Mouse (Mus musculus): ENCODE results near the gene Pygo2. TPM values are rescaled to one million over a fixed set of nuclear protein-coding genes. Genes with fewer than 3 reads are reported as not detected.

Gene Pygo2
- 35.5 and 37.7 TPM in 2 replicates for polyA plus RNA-seq (2014; fragmentation: Nextera tagmentation; extraction: Ambion mirVana)

GRCm38 (mm10) chr3:89430171-89431159 is at the start of gene Pygo2:
Gene Pygo2 (plus strand): TSS chr3:89430214.
- Histone ChIP-seq H3K27me3 (replicated peaks; ENCODE audit: control insufficient read depth, insufficient read depth, low read length) (no peaks in the 10 kb centered on the region), H3K4me1 (replicated peaks; ENCODE audit: control insufficient read depth, insufficient read depth, low read length) (peaks cover 22% of the 10 kb centered on the region), H3K4me2 (peak within 1 kb of the TSS; percentile 78), H3K9ac (ENCODE audit: low read depth, low read length) (peak within 1 kb of the TSS; percentile 92), H3K4me3 (ENCODE audit: low read depth, low read length) (peak within 1 kb of the TSS; percentile 100), H3K36me3 (ENCODE audit: control insufficient read depth, insufficient read depth, low read length) (peaks cover 31% of the 10 kb centered on the region), H3K9me3 (ENCODE audit: control insufficient read depth, low read length) (no peaks in the 10 kb centered on the region), H3K27ac (ENCODE audit: low read depth, low read length) (peak within 1 kb of the TSS; percentile 90)
- DNase-seq (ENCODE audit: low spot score) (peak; percentile 93), ATAC-seq (replicated peaks; ENCODE audit: low FRiP score) (peak; percentile 97)
- 1% methylated on average over 64 of the region's 68 CpGs for WGBS

GRCm38 (mm10) chr3:89380291-89380690 is 49.7 kb upstream of the Pygo2 start:
- Histone ChIP-seq H3K27ac (ENCODE audit: low read depth, low read length) (no peak overlapping the region), H3K36me3 (ENCODE audit: control insufficient read depth, insufficient read depth, low read length) (peaks cover 2% of the 10 kb centered on the region; the same call in 1 of the 2 replicates), H3K4me1 (replicated peaks; ENCODE audit: control insufficient read depth, insufficient read depth, low read length) (peaks cover 9% of the 10 kb centered on the region), H3K27me3 (replicated peaks; ENCODE audit: control insufficient read depth, insufficient read depth, low read length) (no peaks in the 10 kb centered on the region), H3K9me3 (ENCODE audit: control insufficient read depth, low read length) (no peaks in the 10 kb centered on the region), H3K4me3 (ENCODE audit: low read depth, low read length) (no peak overlapping the region), H3K4me2 (no peak overlapping the region), H3K9ac (ENCODE audit: low read depth, low read length) (no peak overlapping the region)
- WGBS, result 92% methylated on average over 14 of the region's 14 CpGs
- ATAC-seq (replicated peaks; ENCODE audit: low FRiP score) (no peak), DNase-seq (ENCODE audit: low spot score) (no peak)

GRCm38 (mm10) chr3:89380711-89381110 is 49.3 kb upstream of the Pygo2 start:
- ATAC-seq (replicated peaks; ENCODE audit: low FRiP score) (no peak), DNase-seq (ENCODE audit: low spot score) (no peak)
- peaks cover 2% of the 10 kb centered on the region; the same call in 1 of the 2 replicates for H3K36me3 ChIP-seq (ENCODE audit: control insufficient read depth, insufficient read depth, low read length)
- no peak overlapping the region for H3K27ac ChIP-seq (ENCODE audit: low read depth, low read length)
- 90% methylated on average over 18 of the region's 18 CpGs for WGBS
- H3K4me1 ChIP-seq (replicated peaks; ENCODE audit: control insufficient read depth, insufficient read depth, low read length), result peaks cover 12% of the 10 kb centered on the region
- no peak overlapping the region for H3K4me3 ChIP-seq (ENCODE audit: low read depth, low read length)
- no peaks in the 10 kb centered on the region for H3K27me3 ChIP-seq (replicated peaks; ENCODE audit: control insufficient read depth, insufficient read depth, low read length)
- no peak overlapping the region for H3K9ac ChIP-seq (ENCODE audit: low read depth, low read length)
- H3K9me3 ChIP-seq (ENCODE audit: control insufficient read depth, low read length), result no peaks in the 10 kb centered on the region
- no peak overlapping the region for H3K4me2 ChIP-seq

- Histone ChIP-seq H3K36me3 (ENCODE audit: control insufficient read depth, insufficient read depth, low read length) (peaks cover 2% of the 10 kb centered on the region; the same call in 1 of the 2 replicates), H3K27ac (ENCODE audit: low read depth, low read length) (no peak overlapping the region), H3K4me1 (replicated peaks; ENCODE audit: control insufficient read depth, insufficient read depth, low read length) (peaks cover 16% of the 10 kb centered on the region), H3K9ac (ENCODE audit: low read depth, low read length) (no peak overlapping the region), H3K4me3 (ENCODE audit: low read depth, low read length) (no peak overlapping the region), H3K9me3 (ENCODE audit: control insufficient read depth, low read length) (no peaks in the 10 kb centered on the region), H3K4me2 (no peak overlapping the region), H3K27me3 (replicated peaks; ENCODE audit: control insufficient read depth, insufficient read depth, low read length) (no peaks in the 10 kb centered on the region)
- 89% methylated on average over 11 of the region's 11 CpGs for WGBS
- ATAC-seq (replicated peaks; ENCODE audit: low FRiP score), result no peak
- DNase-seq (ENCODE audit: low spot score), result no peak
Measured at GRCm38 (mm10) chr3:89381233-89381632, 48.8 kb upstream of the Pygo2 start.

GRCm38 (mm10) chr3:89382033-89382882 is 47.8 kb upstream of the Pygo2 start:
- Histone ChIP-seq H3K27ac (ENCODE audit: low read depth, low read length) (no peak overlapping the region), H3K4me2 (no peak overlapping the region), H3K36me3 (ENCODE audit: control insufficient read depth, insufficient read depth, low read length) (peaks cover 2% of the 10 kb centered on the region; the same call in 1 of the 2 replicates), H3K9me3 (ENCODE audit: control insufficient read depth, low read length) (no peaks in the 10 kb centered on the region), H3K9ac (ENCODE audit: low read depth, low read length) (no peak overlapping the region), H3K27me3 (replicated peaks; ENCODE audit: control insufficient read depth, insufficient read depth, low read length) (no peaks in the 10 kb centered on the region), H3K4me3 (ENCODE audit: low read depth, low read length) (no peak overlapping the region), H3K4me1 (replicated peaks; ENCODE audit: control insufficient read depth, insufficient read depth, low read length) (peaks cover 19% of the 10 kb centered on the region)
- WGBS, result 82% methylated on average over 9 of the region's 9 CpGs
- ATAC-seq (replicated peaks; ENCODE audit: low FRiP score) (no peak), DNase-seq (ENCODE audit: low spot score) (no peak)

- ATAC-seq (replicated peaks; ENCODE audit: low FRiP score) (no peak), DNase-seq (ENCODE audit: low spot score) (no peak)
- no peak overlapping the region for H3K27ac ChIP-seq (ENCODE audit: low read depth, low read length)
- 74% methylated on average over 5 of the region's 5 CpGs for WGBS
- no peak overlapping the region for H3K4me3 ChIP-seq (ENCODE audit: low read depth, low read length)
- peaks cover 2% of the 10 kb centered on the region; the same call in 1 of the 2 replicates for H3K36me3 ChIP-seq (ENCODE audit: control insufficient read depth, insufficient read depth, low read length)
- H3K4me2 ChIP-seq, result no peak overlapping the region
- H3K27me3 ChIP-seq (replicated peaks; ENCODE audit: control insufficient read depth, insufficient read depth, low read length), result no peaks in the 10 kb centered on the region
- peaks cover 25% of the 10 kb centered on the region for H3K4me1 ChIP-seq (replicated peaks; ENCODE audit: control insufficient read depth, insufficient read depth, low read length)
- no peak overlapping the region for H3K9ac ChIP-seq (ENCODE audit: low read depth, low read length)
- H3K9me3 ChIP-seq (ENCODE audit: control insufficient read depth, low read length), result no peaks in the 10 kb centered on the region
Measured at GRCm38 (mm10) chr3:89382950-89383349, 47.1 kb upstream of the Pygo2 start.

GRCm38 (mm10) chr3:89383651-89384255 is 46.3 kb upstream of the Pygo2 start:
- no peak overlapping the region for H3K27ac ChIP-seq (ENCODE audit: low read depth, low read length)
- no peak overlapping the region for H3K4me3 ChIP-seq (ENCODE audit: low read depth, low read length)
- H3K4me2 ChIP-seq, result no peak overlapping the region
- H3K4me1 ChIP-seq (replicated peaks; ENCODE audit: control insufficient read depth, insufficient read depth, low read length), result peaks cover 31% of the 10 kb centered on the region
- no peaks in the 10 kb centered on the region for H3K9me3 ChIP-seq (ENCODE audit: control insufficient read depth, low read length)
- ATAC-seq (replicated peaks; ENCODE audit: low FRiP score), result no peak
- WGBS, result 77% methylated on average over 5 of the region's 5 CpGs
- H3K9ac ChIP-seq (ENCODE audit: low read depth, low read length), result no peak overlapping the region
- no peak for DNase-seq (ENCODE audit: low spot score)
- peaks cover 2% of the 10 kb centered on the region; the same call in 1 of the 2 replicates for H3K36me3 ChIP-seq (ENCODE audit: control insufficient read depth, insufficient read depth, low read length)
- H3K27me3 ChIP-seq (replicated peaks; ENCODE audit: control insufficient read depth, insufficient read depth, low read length), result no peaks in the 10 kb centered on the region

Measured in liver, embryonic 11.5 days (tissue).